Mouse (Mus musculus) fat pad, adult 2 months (tissue): ENCODE data around the gene Slc7a9.

Experiments used
- DNase-seq: peaks from one replicate; pipeline ENCODE4 v3.0.0-alpha.2; 2011; ENCODE audit warnings: low read depth, low spot score; ENCODE audit errors: extremely low read depth

Slc7a9 gene

GRCm38 (mm10) chr7:35447996-35448846, at the start of gene Slc7a9:
Gene Slc7a9 (plus strand): TSS chr7:35448796.
- no peak for DNase-seq

DNA sequence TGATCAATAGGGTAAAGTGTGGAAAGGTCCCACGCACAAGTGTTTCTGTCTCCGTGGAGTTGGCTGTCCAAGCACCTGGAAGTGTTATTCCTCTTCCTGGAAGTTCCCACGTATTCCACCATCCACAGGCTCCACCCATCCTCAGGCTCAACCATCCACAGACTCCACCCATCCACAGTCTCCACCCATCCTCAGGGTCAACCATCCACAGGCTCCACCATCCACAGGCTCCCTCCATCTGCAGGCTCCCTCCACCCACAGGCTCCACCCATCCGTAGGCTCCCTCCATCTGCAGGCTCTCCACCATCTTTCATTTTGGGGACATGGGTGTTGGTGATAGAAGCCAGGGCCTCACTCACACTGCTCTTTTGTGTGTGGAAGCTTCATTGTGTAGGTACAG, 47.4 kb upstream of the Slc7a9 start:
- DNase-seq: no peak

DNA sequence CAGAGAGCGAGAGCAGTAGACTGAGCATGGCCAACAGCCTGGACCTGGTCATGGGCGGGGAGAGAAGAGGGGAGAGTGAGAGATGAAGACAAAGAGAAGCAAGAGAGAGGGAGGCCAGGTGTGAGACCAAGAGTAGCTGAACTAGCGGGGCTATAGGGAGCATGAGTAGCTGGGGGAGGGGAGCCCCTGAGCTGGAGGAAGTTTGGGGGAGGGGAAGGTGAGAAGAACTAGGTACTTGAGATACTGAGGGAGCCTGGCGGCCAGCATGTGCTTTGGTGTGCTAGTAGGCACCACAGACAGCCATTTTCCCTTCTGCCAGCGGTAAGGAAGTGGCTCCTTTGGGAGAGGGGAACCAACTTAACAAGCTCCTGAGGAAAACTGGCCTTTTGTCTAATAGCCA, 33.4 kb upstream of the Slc7a9 start:
- DNase-seq: no peak

- DNase-seq: no peak
These were observed 32.6 kb upstream of the Slc7a9 start for GRCm38 (mm10) chr7:35415801-35416653.

DNA sequence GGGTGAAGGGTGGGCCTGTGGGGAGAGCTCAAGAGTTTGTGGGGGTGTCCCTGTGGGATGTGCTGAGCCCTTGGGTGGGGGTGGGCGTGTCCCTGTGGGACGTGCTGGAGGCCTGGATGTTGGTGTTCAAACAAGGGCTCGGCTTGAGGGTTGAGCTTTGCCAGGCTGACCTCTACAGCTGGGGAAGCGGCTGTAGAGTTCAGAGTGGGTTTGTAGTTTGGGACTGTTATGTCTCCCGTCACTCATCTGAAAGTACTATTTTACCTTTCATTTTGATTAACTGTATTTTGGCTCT, 32.0 kb upstream of the Slc7a9 start:
- DNase-seq: no peak

DNA sequence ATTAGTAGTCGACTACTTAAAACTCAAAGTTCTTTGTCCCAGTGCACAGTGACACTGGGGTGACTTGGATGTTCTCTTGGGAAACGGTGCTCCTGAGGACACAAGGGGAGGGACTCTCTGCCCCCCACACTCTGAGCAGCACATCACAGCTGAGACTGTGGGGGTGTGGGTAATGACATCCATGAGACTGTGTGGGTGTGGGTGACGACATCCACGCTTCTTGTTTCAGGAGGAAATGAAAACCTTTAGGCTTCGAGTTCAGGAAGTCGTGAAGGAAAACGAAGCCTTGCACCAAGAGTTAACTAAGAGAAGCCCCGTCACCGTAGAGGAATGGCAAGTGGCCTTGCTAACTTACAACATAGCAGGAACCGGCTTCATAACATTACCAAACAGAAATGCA, 25.5 kb upstream of the Slc7a9 start:
- no peak for DNase-seq

GRCm38 (mm10) chr7:35428146-35428545, 20.4 kb upstream of the Slc7a9 start:
- no peak for DNase-seq

DNA sequence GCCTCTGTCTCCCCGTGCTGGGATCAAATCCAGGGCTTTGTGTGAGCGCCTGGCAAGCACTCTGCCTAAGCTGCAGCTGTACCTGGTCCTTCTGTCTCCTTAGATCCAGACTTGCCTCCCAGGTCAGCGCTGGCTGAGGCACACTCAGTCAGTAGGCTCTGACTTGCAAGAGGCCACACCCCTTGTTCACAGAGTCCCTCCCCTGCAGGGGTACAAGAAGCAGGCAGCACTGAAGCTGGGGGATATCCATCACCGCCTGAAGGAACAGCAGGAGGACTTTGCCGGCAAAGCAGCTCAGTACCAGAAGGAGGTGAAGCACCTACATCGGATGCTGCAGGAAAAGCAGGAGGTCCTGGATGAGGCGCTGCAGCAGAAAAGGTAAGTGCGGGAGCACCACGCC, 13.3 kb upstream of the Slc7a9 start:
- DNase-seq: no peak

GRCm38 (mm10) chr7:35447501-35447900, 1.1 kb upstream of the Slc7a9 start:
- no peak for DNase-seq

GRCm38 (mm10) chr7:35448867-35449266, 271 bp downstream of the Slc7a9 start:
- DNase-seq: no peak

GRCm38 (mm10) chr7:35456091-35456814, 7.7 kb downstream of the Slc7a9 start:
- DNase-seq: no peak

GRCm38 (mm10) chr7:35460971-35461370, 12.4 kb downstream of the Slc7a9 start:
- no peak for DNase-seq

GRCm38 (mm10) chr7:35465027-35465426, 16.4 kb downstream of the Slc7a9 start:
- no peak for DNase-seq

- no peak for DNase-seq
These were observed 19.3 kb downstream of the Slc7a9 start for GRCm38 (mm10) chr7:35467856-35468255.

- no peak for DNase-seq
These were observed 22.2 kb downstream of the Slc7a9 start for GRCm38 (mm10) chr7:35470794-35471193.

DNA sequence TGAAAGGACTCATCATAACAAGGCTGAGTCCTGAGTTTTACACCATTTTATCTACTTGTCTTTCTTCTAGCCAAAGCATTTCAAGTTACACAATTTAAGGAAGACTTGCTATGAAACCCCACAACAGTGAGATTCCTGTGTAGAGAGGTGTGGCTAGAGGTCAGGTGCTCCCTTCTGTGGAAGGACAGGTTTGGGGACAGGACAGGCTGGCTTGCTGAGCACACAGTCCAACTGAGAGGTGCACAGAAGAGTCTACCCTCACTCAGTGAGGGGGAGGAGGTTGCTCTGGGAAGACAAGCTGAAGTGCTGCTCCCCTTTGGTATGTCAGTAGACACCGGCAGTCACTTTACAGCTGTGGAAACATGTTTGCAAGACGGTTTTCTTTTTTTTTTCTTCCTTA, 27.9 kb downstream of the Slc7a9 start:
- DNase-seq: no peak

DNA sequence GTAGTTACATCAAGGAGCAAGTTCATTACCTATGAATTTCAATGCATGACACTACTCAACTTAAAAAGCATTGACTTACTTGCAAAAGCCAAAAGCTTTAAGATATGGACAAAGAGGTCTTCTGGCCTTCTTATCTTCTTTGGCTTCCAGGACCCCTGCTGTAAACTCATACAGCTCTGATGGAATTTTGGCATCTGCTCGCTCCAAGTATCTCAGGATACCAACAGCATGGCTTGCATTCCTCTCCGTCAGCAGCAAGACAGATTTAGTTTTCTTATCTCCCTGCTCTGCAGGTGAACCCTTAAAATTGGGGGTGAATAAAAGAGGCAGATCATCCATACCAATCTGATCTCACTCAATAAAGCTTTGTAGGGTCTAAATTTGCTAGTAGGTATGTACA, 36.5 kb downstream of the Slc7a9 start:
- no peak for DNase-seq

DNA sequence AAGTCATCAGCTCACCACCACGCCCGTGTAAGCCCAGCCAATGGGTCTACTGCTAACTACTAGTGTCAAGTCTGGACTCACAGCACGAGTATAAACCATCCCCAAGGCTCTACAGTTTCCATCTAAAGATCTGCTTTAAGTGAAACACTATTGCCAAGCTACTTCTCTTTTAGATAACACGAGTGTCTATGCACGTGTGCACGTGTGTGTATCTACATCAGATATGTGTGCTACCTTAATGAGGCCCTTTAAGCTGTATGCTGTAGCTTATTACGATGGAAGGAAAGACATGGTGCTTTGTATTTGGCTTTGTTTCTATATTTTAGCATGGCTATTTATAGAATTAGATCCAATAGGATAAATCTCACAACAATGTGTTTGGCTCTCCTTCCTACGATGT, 38.0 kb downstream of the Slc7a9 start:
- DNase-seq: no peak

DNA sequence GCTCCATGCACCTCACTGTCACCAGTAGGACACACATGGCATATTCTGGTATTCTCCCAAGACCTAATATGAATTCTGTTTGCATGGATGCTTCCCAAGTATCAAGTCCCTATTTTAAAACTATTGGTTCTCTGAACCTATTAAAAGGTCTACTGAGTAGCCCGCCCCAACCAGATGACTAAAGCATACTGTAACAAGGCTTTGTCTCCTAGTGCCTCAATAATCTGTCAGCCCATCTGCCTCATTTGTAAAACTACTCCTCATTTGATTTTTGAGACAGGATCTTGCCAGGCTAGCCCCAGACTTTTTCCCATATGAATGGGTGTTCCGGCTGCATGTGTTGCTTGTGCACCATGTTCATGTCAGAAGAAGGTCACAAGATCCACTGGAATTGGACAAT, 41.6 kb downstream of the Slc7a9 start:
- no peak for DNase-seq

DNA sequence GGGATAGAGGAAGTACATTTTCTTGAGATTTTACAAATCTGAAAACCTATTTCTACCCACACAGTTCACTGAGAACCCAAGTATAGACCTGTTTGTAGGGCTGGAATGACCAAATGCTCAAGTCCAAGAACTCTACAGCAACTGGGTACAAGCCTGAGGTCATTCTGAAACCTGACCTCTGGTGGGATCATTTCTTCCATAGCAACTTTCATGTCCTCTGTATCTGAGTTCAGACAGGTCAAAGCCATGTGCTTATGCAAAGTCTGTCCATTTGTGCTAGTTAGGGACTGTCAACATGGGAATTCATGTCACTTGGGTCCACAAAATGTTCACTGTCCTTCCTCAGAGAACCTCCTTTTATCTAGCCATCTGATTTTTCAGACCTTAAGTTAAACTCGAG, 42.4 kb downstream of the Slc7a9 start:
- no peak for DNase-seq

DNA sequence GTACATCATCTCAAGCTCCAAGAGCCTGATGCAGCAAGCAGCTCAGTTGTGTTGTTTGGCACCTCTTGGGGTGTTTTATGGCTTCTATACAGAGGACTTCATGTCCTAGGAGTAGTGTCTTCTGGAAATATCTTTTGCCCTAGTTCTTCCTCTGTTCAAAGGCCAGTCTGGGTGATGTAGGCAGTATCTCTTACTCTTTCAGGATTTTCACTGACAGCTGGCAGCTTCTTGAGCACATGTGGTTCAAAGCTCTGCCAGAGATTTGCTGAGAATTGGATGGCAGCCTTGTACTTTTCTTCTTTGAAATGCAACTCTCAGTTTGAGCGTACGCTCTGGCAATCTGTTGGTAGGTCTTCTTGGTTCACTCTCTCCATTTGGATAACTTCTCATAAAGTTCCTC, 48.9 kb downstream of the Slc7a9 start:
- DNase-seq: no peak

DNA sequence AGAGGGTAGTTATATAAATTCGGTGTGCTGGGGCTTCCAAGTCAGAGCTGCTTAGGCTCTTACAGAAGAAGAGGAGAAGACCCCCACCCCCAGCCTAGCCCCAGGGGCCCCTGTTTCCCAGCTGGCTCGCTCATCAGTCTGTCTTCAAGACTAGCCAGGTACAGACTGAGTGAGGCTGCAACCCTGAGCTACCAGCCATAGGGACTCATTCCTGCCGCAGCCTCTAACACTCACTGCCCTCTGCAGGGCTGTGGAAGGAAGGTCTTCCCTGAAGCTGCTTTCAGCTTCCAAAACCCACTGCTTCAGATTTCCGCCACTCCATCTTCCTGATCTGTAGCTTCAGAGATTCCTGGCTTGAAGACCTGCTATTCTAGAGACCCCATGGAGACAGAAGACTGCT, 53.4 kb downstream of the Slc7a9 start:
- no peak for DNase-seq
